Mouse (Mus musculus) left cerebral cortex, postnatal 10 days (tissue): ENCODE measurements around the gene Hist2h2ab. TPM values are rescaled to one million over a fixed set of nuclear protein-coding genes. Genes with fewer than 3 reads are reported as not detected.
"Not testable (repeated sequence)": the region's sequence is repeated elsewhere in the genome, so short reads cannot be mapped to it uniquely, and the experiment has no call there.

ENCODE experiments used
- DNase-seq, 2 experiments: peaks; one replicate each; pipeline ENCODE4 v3.0.0; 2021 to 2022; ENCODE audit warnings: low spot score in 2 of 2, mixed read lengths in 1 of 2; ENCODE audit errors: extremely low spot score in 1 of 2
- intact Hi-C: fragments of 180-260 bp; cut with DNase I; formaldehyde crosslinking; loops from one replicate; pipeline ENCODE4 v1.15.1; 2025
- total RNA-seq, 2 experiments: library from RNA; stranded (reverse); gene quantifications; 2 replicates each; pipeline ENCODE4 v1.2.3; 2021

The Hist2h2ab gene
- total RNA-seq, 2 experiments from 2014 or later = 13.8 to 16.7 TPM

DNA sequence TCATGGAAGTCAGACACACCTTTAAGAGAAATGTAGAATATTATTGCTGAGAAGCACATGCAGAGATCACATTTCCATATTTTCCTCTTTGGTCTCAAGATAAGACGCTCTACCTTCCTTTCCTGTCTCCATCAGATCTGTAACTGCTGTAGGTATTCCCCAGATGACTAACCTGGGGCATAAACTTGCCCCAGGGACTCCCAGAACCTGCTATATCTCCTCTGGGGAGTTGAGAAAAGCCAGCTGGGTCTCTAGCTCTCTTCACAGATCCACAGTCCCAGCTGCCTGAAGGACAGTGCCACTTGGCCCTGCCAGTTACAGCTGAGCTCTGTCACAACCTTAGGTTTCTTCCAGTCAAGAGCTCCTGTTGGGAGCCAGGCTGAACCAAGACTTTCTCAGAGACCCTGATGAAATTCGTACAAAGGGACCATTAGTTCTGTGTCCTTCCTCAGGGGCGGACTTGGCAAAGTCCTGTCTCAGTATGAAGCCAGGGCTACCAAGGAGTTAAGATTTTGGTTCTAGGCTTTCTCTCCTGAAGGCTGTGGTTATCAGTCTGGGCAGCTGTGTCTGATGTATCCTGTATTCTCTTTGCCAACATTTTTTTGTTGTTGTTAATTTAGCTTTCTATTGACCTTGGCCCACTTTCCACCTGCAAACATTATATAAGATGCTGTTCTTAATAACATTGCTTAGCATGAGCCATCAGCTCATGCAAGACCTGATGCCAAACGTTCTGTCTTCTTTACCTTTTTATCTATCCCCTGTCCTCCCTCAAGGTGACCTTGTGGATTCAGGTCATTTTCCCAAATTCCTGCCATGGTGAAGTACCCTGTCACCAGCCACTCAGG is 11.5 kb downstream of the Hist2h2ab start:
- no peak for DNase-seq
- intact Hi-C loops = no loop called here

DNA sequence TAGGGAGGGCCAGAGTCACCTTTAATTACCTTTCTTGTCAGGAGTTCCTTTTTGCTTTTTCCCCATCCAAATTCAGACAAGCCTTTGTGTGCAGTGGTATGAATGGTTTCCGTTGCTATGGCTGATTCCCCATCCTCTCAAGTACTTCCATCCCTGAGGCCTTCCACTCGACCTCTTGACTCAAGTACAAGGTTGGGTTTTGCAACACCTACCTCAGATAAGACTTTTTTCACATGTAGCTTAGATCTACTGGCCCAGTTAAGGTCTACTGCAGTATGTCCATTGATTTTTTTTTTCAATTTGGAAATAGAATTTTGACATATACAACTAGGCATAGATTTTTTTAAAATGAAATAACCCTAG is 12.1 kb downstream of the Hist2h2ab start:
- intact Hi-C loops = no loop called here
- DNase-seq = no peak

DNA sequence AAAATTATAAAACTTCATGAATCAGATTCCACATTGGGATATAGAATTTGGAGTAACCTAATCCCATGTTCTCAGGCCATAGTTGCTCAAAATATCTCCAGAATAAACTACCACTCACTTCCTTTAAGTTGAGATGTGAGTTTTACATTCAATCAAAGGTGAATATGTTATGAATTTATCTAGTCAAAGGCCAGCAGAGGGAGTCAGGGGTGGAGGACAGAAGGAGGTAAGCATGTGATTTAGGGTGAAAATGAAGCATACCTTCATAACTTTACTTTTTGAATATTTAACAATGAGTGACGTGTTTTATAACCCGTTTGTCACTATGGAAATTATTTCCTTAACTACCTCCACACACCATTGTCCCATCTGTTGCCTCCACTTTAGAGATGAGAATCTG is 15.2 kb downstream of the Hist2h2ab start:
- no peak for DNase-seq
- intact Hi-C loops = no loop called here

DNA sequence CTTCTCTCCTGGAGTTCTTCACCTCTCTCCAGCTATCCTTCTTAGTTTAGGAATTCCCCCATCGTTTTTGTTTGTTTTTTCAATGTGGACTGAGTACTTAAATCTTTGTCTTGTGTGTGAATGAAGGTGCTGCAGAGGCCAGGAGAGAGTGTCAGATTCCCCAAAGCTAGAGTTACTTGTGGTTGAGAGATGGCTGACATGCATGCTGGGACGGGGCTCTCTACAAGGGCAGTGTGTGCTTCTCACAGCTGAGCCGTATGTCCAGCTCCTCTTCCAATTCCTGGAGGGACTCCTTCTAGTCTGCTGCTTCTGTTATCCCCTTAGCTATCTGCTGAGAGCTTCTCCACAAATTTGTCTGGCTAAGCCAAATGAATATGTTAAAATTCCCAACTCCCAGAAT is 16.2 kb downstream of the Hist2h2ab start:
- no peak for DNase-seq
- intact Hi-C loops = no loop called here

DNA sequence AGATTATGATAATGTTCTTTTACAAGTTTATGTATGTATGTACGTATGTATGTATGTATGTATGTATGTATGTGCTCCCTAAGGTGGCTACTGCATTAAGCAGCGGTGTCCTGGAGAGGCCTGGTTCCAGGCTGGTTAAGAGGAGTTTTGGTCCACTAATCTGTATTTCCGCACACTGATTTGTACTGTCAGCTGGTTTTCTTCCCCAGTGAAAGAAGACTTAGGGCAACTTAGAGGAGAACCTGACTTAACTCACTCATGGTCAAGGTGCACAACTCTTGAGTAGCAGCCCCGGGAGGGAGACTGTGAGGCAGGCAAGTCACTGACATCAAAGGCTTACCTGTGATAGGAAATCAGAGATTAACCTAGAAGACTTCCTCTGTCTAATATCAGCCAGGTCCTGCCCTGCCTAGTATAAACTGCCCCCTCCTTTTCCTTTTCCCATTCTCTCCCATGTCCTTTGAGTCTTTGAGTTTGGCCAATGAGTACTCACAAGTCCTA is 17.2 kb downstream of the Hist2h2ab start:
- intact Hi-C loops = no loop called here
- no peak for DNase-seq

DNA sequence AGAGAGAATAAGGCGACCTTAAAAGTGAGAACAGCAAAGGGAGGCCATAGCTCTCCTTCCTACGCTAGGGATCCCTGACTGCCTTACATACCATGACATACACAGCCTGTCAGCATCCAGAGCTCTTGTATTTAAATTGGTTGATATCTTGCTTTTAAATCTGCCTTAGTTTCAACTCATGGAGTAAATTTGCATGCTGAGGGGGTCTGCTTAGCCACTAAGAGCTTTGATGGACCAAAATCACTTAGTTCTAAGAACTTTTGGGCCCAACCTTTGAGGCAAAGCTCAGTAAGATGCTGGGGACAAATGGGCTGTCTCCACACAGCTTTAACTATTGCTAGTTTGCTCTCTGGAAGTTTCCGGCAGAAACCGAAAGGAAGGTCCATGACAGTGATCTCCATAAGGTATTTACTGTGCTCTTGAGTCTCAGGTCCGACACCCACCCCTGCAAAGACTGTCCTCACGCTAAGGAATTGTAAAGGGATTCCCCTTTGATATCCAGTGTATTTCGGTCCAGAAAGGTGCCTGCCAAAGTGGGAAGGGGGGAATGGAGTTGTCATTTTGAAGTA is 17.8 kb downstream of the Hist2h2ab start:
- no peak for DNase-seq
- intact Hi-C loops = no loop called here

DNA sequence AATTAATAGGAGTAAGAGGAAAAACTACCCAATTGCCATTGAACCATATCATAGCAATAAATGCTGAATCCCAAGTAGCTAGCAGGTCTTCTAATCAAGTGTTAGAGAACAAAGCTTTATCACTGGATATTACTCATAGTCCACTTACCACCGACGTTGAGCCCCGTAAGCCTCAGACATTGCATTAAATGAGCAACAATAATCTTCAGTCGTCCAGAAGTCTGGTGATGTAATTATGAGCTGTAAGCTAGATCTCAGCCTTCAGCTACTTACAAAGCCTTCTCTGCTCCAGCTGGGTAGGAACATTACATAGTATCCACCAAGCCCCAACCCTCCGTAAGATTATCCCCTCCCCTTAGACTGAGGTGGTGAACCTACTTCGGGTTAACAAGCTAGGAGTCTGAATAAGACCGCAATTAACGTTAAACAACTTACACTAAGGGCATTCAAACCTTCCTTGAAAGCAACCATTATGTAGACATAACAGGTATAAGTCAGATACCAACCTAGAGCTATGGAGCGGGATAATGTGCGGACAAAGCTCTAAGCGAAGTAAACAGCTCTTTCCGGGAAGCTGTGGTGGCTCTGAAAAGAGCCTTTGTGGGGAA is 18.3 kb downstream of the Hist2h2ab start:
- intact Hi-C loops = no loop called here
- DNase-seq = no peak

DNA sequence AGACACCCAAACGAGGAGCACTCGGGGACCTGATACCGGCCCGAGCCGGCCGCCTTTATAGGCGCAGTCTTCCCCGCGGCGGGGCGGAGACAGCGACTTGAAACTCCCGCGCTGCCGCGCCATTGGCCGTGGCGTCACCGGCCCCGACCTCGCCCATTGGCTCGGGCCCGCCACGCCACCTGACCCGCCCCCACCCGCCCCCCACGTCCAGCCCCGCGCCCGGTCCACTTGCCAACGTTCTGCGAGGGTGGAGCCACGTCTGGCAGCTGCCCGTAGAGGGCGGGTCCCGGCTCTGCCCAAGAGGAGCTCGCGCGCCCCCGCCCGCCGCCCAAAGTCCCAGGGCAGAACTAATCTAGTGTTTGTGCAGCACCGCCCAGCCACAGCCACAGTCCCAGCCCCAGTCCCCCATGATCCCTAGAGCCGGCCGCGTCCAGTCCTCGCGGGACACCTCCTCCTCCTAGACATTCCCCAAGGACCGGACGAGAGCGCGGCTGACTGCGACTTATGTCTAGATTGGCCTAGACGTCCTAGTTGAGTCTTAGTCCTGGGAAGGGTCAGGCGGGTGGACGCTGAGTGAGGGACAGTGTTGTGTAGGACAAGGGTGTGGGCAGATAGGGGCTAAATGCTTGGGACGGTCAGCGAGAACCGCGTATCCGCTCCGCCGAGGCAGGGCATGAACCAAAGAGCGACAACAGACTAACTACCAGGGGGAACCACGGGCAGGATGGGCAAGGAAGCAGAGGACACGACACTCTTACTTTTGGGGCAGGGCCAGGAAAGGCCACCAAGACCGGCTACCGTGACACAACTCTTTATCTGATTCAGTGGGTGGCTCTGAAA is 19.5 kb downstream of the Hist2h2ab start, which contains the start of gene Hist2h3c2:
Gene Hist2h3c2, minus strand, starts transcription at position 174 of the 840 bp plus-strand sequence.
- intact Hi-C loops, DNase-seq: not testable (repeated sequence)

DNA sequence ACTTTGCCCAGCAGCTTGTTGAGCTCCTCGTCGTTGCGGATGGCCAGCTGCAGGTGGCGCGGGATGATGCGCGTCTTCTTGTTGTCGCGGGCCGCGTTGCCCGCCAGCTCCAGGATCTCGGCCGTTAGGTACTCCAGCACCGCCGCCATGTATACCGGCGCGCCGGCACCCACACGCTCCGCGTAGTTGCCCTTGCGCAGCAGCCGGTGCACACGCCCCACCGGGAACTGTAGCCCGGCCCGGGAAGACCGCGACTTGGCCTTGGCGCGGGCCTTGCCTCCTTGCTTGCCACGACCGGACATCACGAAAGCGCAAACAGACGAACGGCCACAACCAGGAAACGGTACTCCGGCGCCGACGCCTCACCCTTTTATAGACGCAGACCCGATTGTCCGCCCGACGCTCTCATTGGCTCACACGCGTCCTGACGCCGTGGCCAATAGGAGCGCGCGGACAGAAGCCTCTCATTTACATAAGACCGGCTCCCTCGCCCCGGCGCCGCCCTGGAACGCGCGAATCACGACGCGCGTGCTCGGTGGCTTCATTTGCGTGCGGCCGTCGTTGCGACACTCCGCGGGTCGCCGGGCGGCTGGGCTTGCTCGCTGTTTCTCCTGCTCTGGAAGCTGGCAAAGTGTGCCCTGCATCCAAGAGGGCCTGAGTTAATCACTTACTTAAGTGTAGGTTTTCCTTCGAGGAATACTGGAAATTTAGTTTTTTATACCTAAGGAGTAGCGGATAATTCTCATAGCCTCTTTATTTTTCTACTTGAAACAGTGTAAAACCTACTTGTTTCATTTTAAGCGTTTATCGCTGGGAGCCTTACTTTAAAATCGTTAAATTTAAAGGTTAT is 20.5 kb downstream of the Hist2h2ab start, which contains the start of gene Hist2h2aa2:
Gene Hist2h2aa2, minus strand, starts transcription at position 328 of the 850 bp plus-strand sequence.
- intact Hi-C loops = not testable (repeated sequence)
- DNase-seq = peak; percentile 96

DNA sequence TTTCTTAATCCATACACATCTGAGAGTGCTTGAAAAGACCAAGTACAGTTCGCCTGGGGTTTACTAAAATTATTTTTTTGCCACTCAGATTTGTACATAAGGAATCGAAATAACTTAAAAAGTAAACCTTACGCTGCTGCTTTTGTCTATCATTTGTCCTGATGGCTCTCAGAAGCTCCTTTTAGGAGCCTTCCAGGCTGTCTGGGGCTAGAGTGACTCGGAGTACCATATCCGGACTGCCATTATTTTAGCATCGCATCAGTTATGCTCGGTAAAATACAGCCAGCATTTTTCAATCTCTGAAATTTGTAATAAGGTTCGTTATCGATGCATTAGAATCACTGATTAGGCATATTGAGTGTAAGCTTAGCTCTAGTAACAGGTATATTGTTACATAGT is 21.1 kb downstream of the Hist2h2ab start:
- DNase-seq = no peak
- intact Hi-C loops = no loop called here

DNA sequence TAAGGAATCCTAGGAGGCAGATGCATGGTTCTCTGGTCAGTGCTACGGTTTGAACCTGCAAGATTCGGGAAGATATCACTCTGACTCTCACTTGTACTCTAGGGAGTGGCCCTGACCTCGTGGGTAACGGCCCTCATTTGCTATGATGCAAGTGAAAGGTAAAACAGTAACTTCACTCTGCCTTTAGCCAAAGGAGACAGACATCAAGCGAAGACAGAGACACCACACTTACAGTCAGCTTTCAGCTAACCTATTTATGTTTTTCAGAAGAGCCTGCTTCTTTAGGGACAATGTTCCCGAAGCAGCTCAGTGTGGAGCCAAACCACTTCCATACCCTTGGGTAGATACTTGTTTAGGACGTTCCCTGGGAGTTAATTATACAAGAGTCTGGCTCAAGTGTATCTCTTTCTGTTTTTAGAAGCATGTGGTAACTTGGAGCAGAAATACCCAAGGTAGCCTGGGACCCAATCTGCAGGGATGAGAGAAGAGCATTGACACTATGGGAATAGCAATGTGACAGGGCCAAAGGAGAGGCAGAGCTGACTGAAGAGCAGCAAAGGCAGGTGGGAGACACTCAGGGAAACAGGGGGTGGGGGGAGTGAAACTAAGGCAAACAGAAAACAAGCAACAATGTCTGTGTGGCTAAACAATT is 24.4 kb downstream of the Hist2h2ab start:
- intact Hi-C loops = no loop called here
- no peak for DNase-seq

DNA sequence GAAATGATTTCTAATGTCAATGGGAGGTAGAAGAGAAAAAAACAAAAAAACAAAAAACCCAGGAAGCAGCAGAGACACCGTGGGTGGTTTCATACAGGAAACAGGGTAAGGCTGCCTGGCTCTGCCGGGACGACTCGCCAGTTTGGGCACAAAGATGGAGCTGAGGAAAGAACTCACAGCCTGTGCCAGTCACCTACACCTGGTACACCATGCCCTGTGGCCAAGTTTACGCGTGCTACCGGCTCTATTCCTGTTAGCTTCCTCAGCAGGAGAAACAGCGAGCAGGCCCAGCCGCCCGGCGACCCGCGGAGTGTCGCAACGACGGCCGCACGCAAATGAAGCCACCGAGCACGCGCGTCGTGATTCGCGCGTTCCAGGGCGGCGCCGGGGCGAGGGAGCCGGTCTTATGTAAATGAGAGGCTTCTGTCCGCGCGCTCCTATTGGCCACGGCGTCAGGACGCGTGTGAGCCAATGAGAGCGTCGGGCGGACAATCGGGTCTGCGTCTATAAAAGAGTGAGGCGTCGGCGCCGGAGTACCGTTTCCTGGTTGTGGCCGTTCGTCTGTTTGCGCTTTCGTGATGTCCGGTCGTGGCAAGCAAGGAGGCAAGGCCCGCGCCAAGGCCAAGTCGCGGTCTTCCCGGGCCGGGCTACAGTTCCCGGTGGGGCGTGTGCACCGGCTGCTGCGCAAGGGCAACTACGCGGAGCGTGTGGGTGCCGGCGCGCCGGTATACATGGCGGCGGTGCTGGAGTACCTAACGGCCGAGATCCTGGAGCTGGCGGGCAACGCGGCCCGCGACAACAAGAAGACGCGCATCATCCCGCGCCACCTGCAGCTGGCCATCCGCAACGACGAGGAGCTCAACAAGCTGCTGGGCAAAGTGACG is 25.6 kb downstream of the Hist2h2ab start, which contains the start of gene Hist2h2aa1:
Gene Hist2h2aa1, plus strand, starts transcription at position 495 of the 884 bp plus-strand sequence.
- intact Hi-C loops = not testable (repeated sequence)
- DNase-seq = peak; percentile 79 to 89

DNA sequence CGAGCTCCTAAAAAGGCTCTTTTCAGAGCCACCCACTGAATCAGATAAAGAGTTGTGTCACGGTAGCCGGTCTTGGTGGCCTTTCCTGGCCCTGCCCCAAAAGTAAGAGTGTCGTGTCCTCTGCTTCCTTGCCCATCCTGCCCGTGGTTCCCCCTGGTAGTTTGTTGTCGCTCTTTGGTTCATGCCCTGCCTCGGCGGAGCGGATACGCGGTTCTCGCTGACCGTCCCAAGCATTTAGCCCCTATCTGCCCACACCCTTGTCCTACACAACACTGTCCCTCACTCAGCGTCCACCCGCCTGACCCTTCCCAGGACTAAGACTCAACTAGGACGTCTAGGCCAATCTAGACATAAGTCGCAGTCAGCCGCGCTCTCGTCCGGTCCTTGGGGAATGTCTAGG is 26.4 kb downstream of the Hist2h2ab start:
- DNase-seq, intact Hi-C loops: not testable (repeated sequence)

DNA sequence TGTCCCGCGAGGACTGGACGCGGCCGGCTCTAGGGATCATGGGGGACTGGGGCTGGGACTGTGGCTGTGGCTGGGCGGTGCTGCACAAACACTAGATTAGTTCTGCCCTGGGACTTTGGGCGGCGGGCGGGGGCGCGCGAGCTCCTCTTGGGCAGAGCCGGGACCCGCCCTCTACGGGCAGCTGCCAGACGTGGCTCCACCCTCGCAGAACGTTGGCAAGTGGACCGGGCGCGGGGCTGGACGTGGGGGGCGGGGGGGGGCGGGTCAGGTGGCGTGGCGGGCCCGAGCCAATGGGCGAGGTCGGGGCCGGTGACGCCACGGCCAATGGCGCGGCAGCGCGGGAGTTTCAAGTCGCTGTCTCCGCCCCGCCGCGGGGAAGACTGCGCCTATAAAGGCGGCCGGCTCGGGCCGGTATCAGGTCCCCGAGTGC is 26.8 kb downstream of the Hist2h2ab start, which contains the start of gene Hist2h3c1:
Gene Hist2h3c1, plus strand, starts transcription at position 259 of the 430 bp plus-strand sequence.
- intact Hi-C loops, DNase-seq: not testable (repeated sequence)

DNA sequence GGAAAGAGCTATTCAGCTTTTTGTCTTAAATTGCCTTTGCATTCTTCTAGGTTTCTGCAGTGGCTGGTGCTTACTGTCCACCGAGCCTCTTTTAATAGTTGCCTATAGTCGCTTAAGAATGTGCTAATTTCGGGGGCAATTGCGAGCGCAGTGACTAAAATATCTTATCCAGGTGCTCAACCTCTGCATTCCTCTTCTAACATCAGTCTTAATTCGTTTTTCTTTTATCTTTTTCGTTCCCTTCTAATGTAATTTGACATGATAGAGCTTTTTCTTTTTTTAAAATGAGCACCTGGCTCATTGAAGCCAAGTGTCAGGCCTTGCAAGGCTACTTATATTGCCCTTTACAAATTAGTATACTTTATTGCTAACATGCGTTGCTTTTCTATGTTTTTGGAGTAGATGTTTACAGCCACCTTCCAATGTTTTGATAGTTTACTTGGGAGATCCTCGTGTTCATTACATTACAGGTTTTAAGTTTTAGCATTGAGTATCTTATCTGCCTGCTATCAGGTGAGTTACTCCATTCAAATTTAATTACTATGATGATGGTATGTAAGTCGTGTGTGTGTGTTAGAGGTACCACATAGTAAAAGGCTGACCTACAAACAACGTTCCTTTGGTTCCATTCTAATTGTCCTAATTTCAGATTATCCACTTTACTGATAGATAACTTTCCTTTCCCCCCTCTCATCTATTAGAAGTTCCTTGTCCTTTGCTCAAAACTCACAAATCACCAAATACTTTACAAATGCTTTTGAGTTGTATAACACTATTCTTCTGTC is 27.9 kb downstream of the Hist2h2ab start:
- intact Hi-C loops = no loop called here

More for the DNA sequence above, 27.9 kb downstream of the Hist2h2ab start:
- DNase-seq = no peak
